Mouse (Mus musculus) neural tube, embryonic 11.5 days (tissue): ENCODE results near the gene Zfp239. TPM values are rescaled to one million over a fixed set of nuclear protein-coding genes. Genes with fewer than 3 reads are reported as not detected.

ENCODE experiments used
- ATAC-seq: fragments of 200-750 bp; cut with Nextera tagmentation; 2 replicates; pipeline ENCODE4 v1.8.0; 2017; ENCODE audit warnings: moderate number of reproducible peaks, mild to moderate bottlenecking, moderate TSS enrichment, moderate library complexity; ENCODE audit not compliant: insufficient read depth, low FRiP score, low TSS enrichment
- DNase-seq: peaks from one replicate; pipeline ENCODE4 v3.0.0-alpha.2; 2015; ENCODE audit warnings: low spot score
- H3K27ac ChIP-seq: fragments of 300-500 bp; sonication (generic); 2 replicates; pipeline ENCODE4 v1.5.1; 2014; ENCODE audit warnings: low read depth, mild to moderate bottlenecking, low read length
- H3K27me3 ChIP-seq: fragments of 300-500 bp; sonication (generic); 2 replicates; pipeline ENCODE4 v1.6.1; 2014; ENCODE audit warnings: mild to moderate bottlenecking, low read length, mixed read lengths; ENCODE audit not compliant: control insufficient read depth, insufficient read depth
- H3K36me3 ChIP-seq: fragments of 300-500 bp; sonication (generic); 2 replicates; pipeline ENCODE4 v1.6.1; 2014; ENCODE audit warnings: mild to moderate bottlenecking, low read length, moderate library complexity, mixed read lengths; ENCODE audit not compliant: control insufficient read depth, insufficient read depth
- H3K4me1 ChIP-seq: fragments of 300-500 bp; sonication (generic); 2 replicates; pipeline ENCODE4 v1.6.1; 2014; ENCODE audit warnings: low read length, mixed read lengths; ENCODE audit not compliant: control insufficient read depth, insufficient read depth
- H3K4me2 ChIP-seq: fragments of 300-500 bp; sonication (generic); 2 replicates; pipeline ENCODE4 v1.6.1; 2014; ENCODE audit warnings: low read depth, mild to moderate bottlenecking, moderate library complexity
- H3K4me3 ChIP-seq: fragments of 300-500 bp; sonication (generic); 2 replicates; pipeline ENCODE4 v1.5.1; 2014; ENCODE audit warnings: low read depth, low read length
- H3K9ac ChIP-seq: fragments of 300-500 bp; sonication (generic); 2 replicates; pipeline ENCODE4 v1.6.1; 2014; ENCODE audit warnings: mild to moderate bottlenecking, low read length
- H3K9me3 ChIP-seq: fragments of 300-500 bp; sonication (generic); 2 replicates; pipeline ENCODE4 v1.6.1; 2016; ENCODE audit warnings: low read length; ENCODE audit not compliant: control insufficient read depth
- WGBS: fragments of 180-500 bp; shearing (Covaris S2); extraction: QIAGEN DNeasy Blood & Tissue Kit; methylation state at CpG from one replicate; pipeline ENCODE4 v1.1.7; 2014; 5-methylcytosine and 5-hydroxymethylcytosine counted together
- polyA plus RNA-seq: library from polyadenylated mRNA; unstranded; fragments of >200 nt; fragmentation: Nextera tagmentation; extraction: Ambion mirVana; gene quantifications from 2 replicates; pipeline ENCODE4 v1.2.1, GENCODE M21; 2014

Gene Zfp239
- polyA plus RNA-seq, 1 experiment from 2014 or later: 9.6 TPM

- H3K36me3 ChIP-seq: no peaks in the 10 kb centered on the region
- DNase-seq (no peak), ATAC-seq (no peak)
- H3K4me2 ChIP-seq: peak overlapping the region; percentile 83
- peaks cover 18% of the 10 kb centered on the region; the same call in 1 of the 2 replicates for H3K4me1 ChIP-seq
- no peaks in the 10 kb centered on the region for H3K9me3 ChIP-seq
- peak overlapping the region; percentile 78 for H3K9ac ChIP-seq
- no peaks in the 10 kb centered on the region for H3K27me3 ChIP-seq
- 36% methylated on average over 5 of the region's 5 CpGs for WGBS
- no peak overlapping the region; the same call in 1 of the 2 replicates for H3K27ac ChIP-seq
- peak overlapping the region; percentile 43 for H3K4me3 ChIP-seq
Observed at GRCm38 (mm10) chr6:117918043-117918442, 56.1 kb downstream of the Zfp239 start.

GRCm38 (mm10) chr6:117920659-117921640, 59.0 kb downstream of the Zfp239 start:
- ATAC-seq: no peak
- Histone ChIP-seq H3K4me1 (peaks cover 18% of the 10 kb centered on the region; the same call in 1 of the 2 replicates), H3K4me2 (no peak overlapping the region), H3K4me3 (no peak overlapping the region), H3K27ac (no peak overlapping the region), H3K27me3 (no peaks in the 10 kb centered on the region), H3K9ac (no peak overlapping the region), H3K9me3 (no peaks in the 10 kb centered on the region), H3K36me3 (no peaks in the 10 kb centered on the region; the same call in 1 of the 2 replicates)
- peak; percentile 13 for DNase-seq
- 83% methylated on average over 3 of the region's 3 CpGs for WGBS

GRCm38 (mm10) chr6:117922041-117922440, 60.1 kb downstream of the Zfp239 start:
- DNase-seq: no peak
- H3K4me1 ChIP-seq: 0 out of 2 replicates have a peak, but pooled peaks cover 11% of the 10 kb centered on the region
- no peaks in the 10 kb centered on the region; the same call in 1 of the 2 replicates for H3K36me3 ChIP-seq
- no peak overlapping the region for H3K27ac ChIP-seq
- H3K27me3 ChIP-seq: no peaks in the 10 kb centered on the region
- no peaks in the 10 kb centered on the region for H3K9me3 ChIP-seq
- H3K4me3 ChIP-seq: no peak overlapping the region
- no peak overlapping the region for H3K4me2 ChIP-seq
- no peak overlapping the region for H3K9ac ChIP-seq
- no peak for ATAC-seq
- 91% methylated on average over 3 of the region's 3 CpGs for WGBS

Other genes starting within 250 kb of the Zfp239 start
- 132 and 134 TPM in 2 replicates for gene Zfp637, start 20.9 kb upstream of the Zfp239 start, polyA plus RNA-seq
- gene Hnrnpf, start 38.2 kb downstream of the Zfp239 start, polyA plus RNA-seq: 688 and 701 TPM in 2 replicates
- gene Fxyd4, start 75.6 kb downstream of the Zfp239 start, polyA plus RNA-seq: 1.3 and 1.9 TPM in 2 replicates
- gene Rasgef1a, start 149.3 kb downstream of the Zfp239 start, polyA plus RNA-seq: 0.13 and 0.14 TPM in 2 replicates